Mouse (Mus musculus) hindbrain, postnatal 0 days (tissue): ENCODE data around the gene Tnfsf4. TPM values are rescaled to one million over a fixed set of nuclear protein-coding genes. Genes with fewer than 3 reads are reported as not detected.

ENCODE experiments used
- ATAC-seq: fragments of 200-750 bp; cut with Nextera tagmentation; 2 replicates; pipeline ENCODE4 v1.8.0; 2017; ENCODE audit warnings: mild to moderate bottlenecking, moderate TSS enrichment, moderate library complexity
- DNase-seq: peaks from one replicate; pipeline ENCODE4 v3.0.0-alpha.2; 2015; ENCODE audit warnings: low spot score
- H3K27ac ChIP-seq: fragments of 300-500 bp; sonication (generic); 2 replicates; pipeline ENCODE4 v1.5.1; 2014; ENCODE audit warnings: mild to moderate bottlenecking
- H3K27me3 ChIP-seq: fragments of 300-500 bp; sonication (generic); 2 replicates; pipeline ENCODE4 v1.6.1; 2014; ENCODE audit warnings: low read length, mixed read lengths; ENCODE audit not compliant: insufficient read depth
- H3K36me3 ChIP-seq: fragments of 300-500 bp; sonication (generic); 2 replicates; pipeline ENCODE4 v1.6.1; 2014; ENCODE audit warnings: low read length, mixed read lengths; ENCODE audit not compliant: insufficient read depth
- H3K4me1 ChIP-seq: fragments of 300-500 bp; sonication (generic); 2 replicates; pipeline ENCODE4 v1.6.1; 2014; ENCODE audit warnings: antibody characterized with exemption, low read length, mixed read lengths; ENCODE audit not compliant: insufficient read depth
- H3K4me2 ChIP-seq: fragments of 300-500 bp; sonication (generic); 2 replicates; pipeline ENCODE4 v1.6.1; 2014; ENCODE audit warnings: low read depth, mild to moderate bottlenecking, low read length, moderate library complexity, mixed read lengths
- H3K4me3 ChIP-seq: fragments of 300-500 bp; sonication (generic); 2 replicates; pipeline ENCODE4 v1.5.1; 2014; ENCODE audit warnings: low read length
- H3K9ac ChIP-seq: fragments of 300-500 bp; sonication (generic); replicated peaks from 2 replicates; pipeline ENCODE4 v1.6.1; 2014; ENCODE audit warnings: mild to moderate bottlenecking, low read length, moderate library complexity, mixed read lengths
- H3K9me3 ChIP-seq: fragments of 300-500 bp; sonication (generic); 2 replicates; pipeline ENCODE4 v1.6.1; 2016; ENCODE audit warnings: low read length, mixed read lengths
- CTCF ChIP-seq: IDR thresholded peaks from 2 replicates; pipeline ENCODE4 v1.5.1; 2016; ENCODE audit warnings: antibody characterized with exemption, control low read depth, low read depth
- WGBS: fragments of 180-500 bp; shearing (Covaris S2); extraction: QIAGEN DNeasy Blood & Tissue Kit; methylation state at CpG from one replicate; pipeline ENCODE4 v1.1.7; 2014; 5-methylcytosine and 5-hydroxymethylcytosine counted together
- polyA plus RNA-seq: library from polyadenylated mRNA; unstranded; fragments of >200 nt; fragmentation: Nextera tagmentation; extraction: Ambion mirVana; gene quantifications from 2 replicates; pipeline ENCODE4 v1.2.1, GENCODE M21; 2015
- total RNA-seq: library from RNA; depleted of rRNA; stranded (reverse); fragments of >200 nt; gene quantifications from 2 replicates; pipeline ENCODE4 v1.2.3, GENCODE M21; 2014

The Tnfsf4 gene
- total and polyA plus RNA-seq, 2 experiments from 2014 or later = not detected

DNA sequence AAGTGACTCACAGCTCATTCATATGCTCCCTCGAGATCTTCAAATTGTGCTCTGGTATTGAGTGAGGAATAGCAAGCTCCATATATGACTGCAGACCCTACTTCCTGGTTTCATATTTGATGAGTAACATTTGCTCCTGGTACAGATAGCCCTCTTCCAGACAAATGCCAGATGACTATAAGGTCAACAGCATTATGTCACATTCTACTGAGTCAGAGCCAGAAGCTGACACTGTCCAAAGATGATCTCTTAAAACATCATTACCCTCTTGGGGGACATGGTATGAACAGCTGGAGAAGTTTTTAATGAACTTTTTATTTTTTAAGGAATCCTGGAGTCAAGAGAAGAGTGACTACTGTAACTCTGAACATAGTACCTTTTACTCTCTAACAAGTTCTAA, 11.3 kb downstream of the Tnfsf4 start:
- TF ChIP-seq CTCF = no peak
- WGBS = 74% methylated on average over 1 of the region's 1 CpGs
- Histone ChIP-seq H3K4me3 (no peak overlapping the region), H3K27me3 (no peaks in the 10 kb centered on the region), H3K4me2 (no peak overlapping the region), H3K36me3 (no peaks in the 10 kb centered on the region), H3K4me1 (no peaks in the 10 kb centered on the region), H3K27ac (no peak overlapping the region), H3K9me3 (no peaks in the 10 kb centered on the region), H3K9ac (no peak overlapping the region)
- DNase-seq = no peak
- ATAC-seq = no peak

DNA sequence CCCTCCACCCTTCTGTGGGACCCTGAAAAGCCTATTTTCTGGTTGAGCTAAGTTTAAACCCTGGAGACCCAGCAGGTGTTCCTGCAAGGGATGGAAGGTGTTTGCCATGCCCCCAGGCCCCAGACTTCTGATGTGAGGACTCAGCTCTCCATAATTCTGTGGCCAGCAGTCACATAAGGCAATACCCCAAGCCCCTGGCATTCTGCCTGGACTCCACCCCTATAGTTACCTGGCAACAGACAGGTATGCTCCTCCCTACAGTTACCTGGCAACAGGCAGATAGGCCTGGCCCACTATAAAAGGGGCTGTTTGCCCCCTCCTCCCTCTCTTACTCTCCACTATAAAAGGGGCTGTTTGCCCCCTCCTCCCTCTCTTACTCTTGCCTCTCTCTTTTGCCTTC, 24.7 kb downstream of the Tnfsf4 start:
- Histone ChIP-seq H3K27me3 (no peaks in the 10 kb centered on the region), H3K4me3 (no peak overlapping the region), H3K4me1 (no peaks in the 10 kb centered on the region), H3K9ac (no peak overlapping the region), H3K4me2 (no peak overlapping the region), H3K36me3 (no peaks in the 10 kb centered on the region), H3K27ac (no peak overlapping the region), H3K9me3 (no peaks in the 10 kb centered on the region)
- ATAC-seq (no peak), DNase-seq (no peak)
- no peak for TF ChIP-seq CTCF

DNA sequence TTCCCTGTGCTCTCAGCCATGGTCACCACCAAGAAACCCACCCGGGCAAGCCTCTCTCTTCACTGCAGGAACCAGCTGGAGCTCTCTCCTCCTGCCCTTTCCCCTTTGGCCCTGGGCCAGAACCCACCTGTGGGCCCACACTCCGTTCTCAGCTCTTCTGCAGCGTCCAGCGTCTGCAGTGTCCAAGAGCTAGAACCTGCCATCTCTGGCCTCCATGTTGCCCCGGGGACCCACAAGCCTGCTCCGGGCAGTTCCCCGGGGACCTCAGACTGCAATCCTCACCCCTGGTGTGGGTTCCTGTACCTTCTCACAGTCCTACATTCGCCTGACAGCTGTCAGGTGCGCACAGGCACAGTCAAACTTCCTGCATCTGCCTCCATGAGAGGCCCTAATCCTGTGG, 25.4 kb downstream of the Tnfsf4 start:
- no peak for TF ChIP-seq CTCF

DNA sequence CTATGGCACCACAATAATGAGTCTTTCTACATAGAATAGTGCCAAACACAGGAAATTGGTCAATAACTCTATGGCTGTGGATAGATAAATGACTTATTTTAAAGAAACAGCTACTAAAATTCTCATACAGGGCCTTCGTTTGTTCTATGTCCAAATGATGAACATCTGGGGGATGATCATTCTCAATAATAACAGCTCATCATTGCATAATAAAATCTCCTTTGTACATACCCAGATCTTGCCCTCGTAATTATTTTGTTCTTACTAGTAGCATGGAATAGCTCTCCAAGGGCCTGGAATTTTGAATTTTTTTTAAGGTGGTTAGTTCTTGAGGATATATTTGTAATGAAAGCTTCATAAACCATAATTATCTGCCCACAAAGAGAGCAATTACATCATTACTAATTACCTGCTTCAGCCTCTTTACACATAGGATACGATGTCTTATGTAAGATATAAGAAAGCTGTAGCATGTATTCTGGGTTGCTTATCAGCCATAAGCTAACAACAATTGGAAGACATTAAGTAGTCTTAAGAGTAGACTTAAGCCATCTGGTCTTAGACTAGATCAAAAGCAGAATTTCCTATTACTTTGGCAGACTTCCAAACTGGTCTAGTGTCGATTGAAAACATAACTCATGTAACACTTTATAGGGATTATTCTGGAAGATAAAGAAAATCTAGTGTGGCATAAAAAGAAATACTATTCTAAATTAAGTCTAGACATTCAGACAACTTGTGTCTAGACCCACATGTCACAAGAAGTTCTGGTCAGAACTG, 31.3 kb downstream of the Tnfsf4 start:
- WGBS = 82% methylated on average over 4 of the region's 4 CpGs

More for the DNA sequence above, 25.4 kb downstream of the Tnfsf4 start:
- no peaks in the 10 kb centered on the region for H3K4me1 ChIP-seq
- no peaks in the 10 kb centered on the region for H3K36me3 ChIP-seq
- WGBS = 83% methylated on average over 9 of the region's 9 CpGs
- no peak overlapping the region for H3K4me2 ChIP-seq
- H3K4me3 ChIP-seq = no peak overlapping the region
- no peak for ATAC-seq
- H3K27ac ChIP-seq = no peak overlapping the region
- no peak for DNase-seq
- no peaks in the 10 kb centered on the region for H3K27me3 ChIP-seq
- no peak overlapping the region for H3K9ac ChIP-seq
- H3K9me3 ChIP-seq = no peaks in the 10 kb centered on the region

DNA sequence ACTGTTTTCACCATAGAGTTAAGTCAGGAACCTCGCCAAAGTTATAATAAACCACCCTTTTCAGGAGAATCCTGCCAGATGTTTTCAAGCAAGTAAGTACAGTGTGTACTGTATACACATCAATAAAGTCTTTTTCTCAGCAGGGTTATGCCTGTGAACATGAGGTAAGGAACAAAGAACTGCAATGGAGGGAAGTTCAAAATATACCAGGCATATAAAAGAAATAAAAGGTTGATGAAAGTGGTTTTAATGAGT, 31.8 kb downstream of the Tnfsf4 start:
- no peaks in the 10 kb centered on the region for H3K9me3 ChIP-seq
- H3K27ac ChIP-seq = no peak overlapping the region
- no peaks in the 10 kb centered on the region for H3K27me3 ChIP-seq
- no peak for TF ChIP-seq CTCF
- H3K4me1 ChIP-seq = no peaks in the 10 kb centered on the region
- no peaks in the 10 kb centered on the region for H3K36me3 ChIP-seq
- 83% methylated on average over 1 of the region's 1 CpGs for WGBS
- H3K4me2 ChIP-seq = no peak overlapping the region
- H3K9ac ChIP-seq = no peak overlapping the region
- DNase-seq (no peak), ATAC-seq (no peak)
- H3K4me3 ChIP-seq = no peak overlapping the region

More for the DNA sequence above, 31.3 kb downstream of the Tnfsf4 start:
- TF ChIP-seq CTCF = no peak
- H3K4me3 ChIP-seq = no peak overlapping the region
- H3K4me1 ChIP-seq = no peaks in the 10 kb centered on the region
- H3K27me3 ChIP-seq = no peaks in the 10 kb centered on the region
- H3K4me2 ChIP-seq = no peak overlapping the region
- ATAC-seq (no peak), DNase-seq (no peak)
- H3K9ac ChIP-seq = no peak overlapping the region
- no peaks in the 10 kb centered on the region for H3K9me3 ChIP-seq
- H3K27ac ChIP-seq = no peak overlapping the region
- H3K36me3 ChIP-seq = no peaks in the 10 kb centered on the region

DNA sequence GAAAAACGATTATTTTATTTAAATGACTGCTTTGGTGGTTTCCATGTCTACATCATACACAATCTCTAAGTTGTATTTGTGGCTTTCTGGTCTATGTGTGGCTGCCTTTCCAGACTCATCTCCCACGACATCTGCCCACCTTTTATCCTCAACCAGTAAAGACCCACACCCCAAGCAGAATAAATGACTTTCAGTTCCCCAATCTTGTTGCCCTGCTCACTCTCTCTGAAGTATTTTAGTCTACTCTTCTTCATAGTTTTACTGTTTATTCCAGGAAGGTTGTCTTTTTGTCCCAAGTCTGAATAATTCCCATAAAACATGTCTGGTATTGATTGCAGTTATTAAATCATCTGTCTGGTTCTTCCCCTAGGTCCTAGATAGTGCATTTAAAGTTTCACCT, 40.6 kb downstream of the Tnfsf4 start:
- no peak for ATAC-seq
- WGBS = 81% methylated on average over 2 of the region's 2 CpGs
- Histone ChIP-seq H3K4me2 (no peak overlapping the region), H3K4me3 (no peak overlapping the region), H3K9me3 (no peaks in the 10 kb centered on the region), H3K4me1 (no peaks in the 10 kb centered on the region), H3K27ac (no peak overlapping the region), H3K9ac (no peak overlapping the region), H3K27me3 (no peaks in the 10 kb centered on the region), H3K36me3 (no peaks in the 10 kb centered on the region)
- no peak for DNase-seq
- TF ChIP-seq CTCF = no peak

DNA sequence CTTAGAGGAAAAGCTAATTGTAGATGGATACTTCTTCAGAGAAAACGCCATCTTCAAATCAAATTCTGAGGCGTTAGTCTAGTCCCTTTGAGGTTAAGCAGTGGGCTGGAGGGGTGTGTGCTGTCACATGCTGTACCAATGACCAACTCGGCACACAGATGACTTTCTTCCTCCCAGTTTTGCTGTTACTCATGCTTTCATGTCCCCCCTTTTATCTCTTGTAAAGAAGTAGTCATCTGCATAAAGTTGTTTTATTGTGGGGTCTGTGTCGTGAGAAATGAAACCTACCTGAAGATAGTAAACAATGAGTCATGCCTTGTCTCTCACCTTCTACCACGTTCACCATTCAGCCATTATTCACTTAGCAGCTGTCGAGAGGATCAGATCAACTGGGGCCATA, 41.3 kb downstream of the Tnfsf4 start:
- Histone ChIP-seq H3K27ac (no peak overlapping the region), H3K4me1 (no peaks in the 10 kb centered on the region), H3K9ac (no peak overlapping the region), H3K4me3 (no peak overlapping the region), H3K9me3 (no peaks in the 10 kb centered on the region), H3K36me3 (no peaks in the 10 kb centered on the region), H3K4me2 (no peak overlapping the region), H3K27me3 (no peaks in the 10 kb centered on the region)
- TF ChIP-seq CTCF = no peak
- DNase-seq = no peak
- 90% methylated on average over 6 of the region's 6 CpGs for WGBS
- ATAC-seq = no peak
